Mouse (Mus musculus) layer of hippocampus, postnatal 14 days (tissue): ENCODE results near the gene Pkm. TPM values are rescaled to one million over a fixed set of nuclear protein-coding genes. Genes with fewer than 3 reads are reported as not detected.

Source experiments
- DNase-seq, 2 experiments: peaks; one replicate each; pipeline ENCODE4 v3.0.0; 2021 to 2022; ENCODE audit warnings: low spot score in 2 of 2, mixed read lengths in 1 of 2
- total RNA-seq, 2 experiments: library from RNA; stranded (reverse); gene quantifications; 2 replicates each; pipeline ENCODE4 v1.2.3; 2021

The Pkm gene
- total RNA-seq, 2 experiments from 2014 or later = 944 to 962 TPM

DNA sequence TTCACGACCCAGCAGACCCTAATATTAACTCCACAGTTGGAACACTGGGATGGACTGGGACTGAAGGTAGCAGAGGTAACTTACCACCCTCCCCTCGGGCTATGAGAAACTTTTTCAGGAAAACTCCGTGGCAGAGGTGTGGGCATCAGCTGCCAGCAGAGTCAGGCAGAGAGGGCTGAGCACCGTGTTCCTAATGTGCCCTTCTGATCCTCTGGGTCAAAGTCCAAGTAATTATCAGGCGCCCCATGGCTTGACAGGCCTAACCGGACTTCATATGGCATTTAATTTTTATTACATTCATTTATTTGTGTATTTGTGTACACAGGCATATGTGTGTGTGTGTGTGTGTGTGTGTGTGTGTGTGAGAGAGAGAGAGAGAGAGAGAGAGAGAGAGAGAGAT is 46.9 kb downstream of the Pkm start:
- DNase-seq = no peak

DNA sequence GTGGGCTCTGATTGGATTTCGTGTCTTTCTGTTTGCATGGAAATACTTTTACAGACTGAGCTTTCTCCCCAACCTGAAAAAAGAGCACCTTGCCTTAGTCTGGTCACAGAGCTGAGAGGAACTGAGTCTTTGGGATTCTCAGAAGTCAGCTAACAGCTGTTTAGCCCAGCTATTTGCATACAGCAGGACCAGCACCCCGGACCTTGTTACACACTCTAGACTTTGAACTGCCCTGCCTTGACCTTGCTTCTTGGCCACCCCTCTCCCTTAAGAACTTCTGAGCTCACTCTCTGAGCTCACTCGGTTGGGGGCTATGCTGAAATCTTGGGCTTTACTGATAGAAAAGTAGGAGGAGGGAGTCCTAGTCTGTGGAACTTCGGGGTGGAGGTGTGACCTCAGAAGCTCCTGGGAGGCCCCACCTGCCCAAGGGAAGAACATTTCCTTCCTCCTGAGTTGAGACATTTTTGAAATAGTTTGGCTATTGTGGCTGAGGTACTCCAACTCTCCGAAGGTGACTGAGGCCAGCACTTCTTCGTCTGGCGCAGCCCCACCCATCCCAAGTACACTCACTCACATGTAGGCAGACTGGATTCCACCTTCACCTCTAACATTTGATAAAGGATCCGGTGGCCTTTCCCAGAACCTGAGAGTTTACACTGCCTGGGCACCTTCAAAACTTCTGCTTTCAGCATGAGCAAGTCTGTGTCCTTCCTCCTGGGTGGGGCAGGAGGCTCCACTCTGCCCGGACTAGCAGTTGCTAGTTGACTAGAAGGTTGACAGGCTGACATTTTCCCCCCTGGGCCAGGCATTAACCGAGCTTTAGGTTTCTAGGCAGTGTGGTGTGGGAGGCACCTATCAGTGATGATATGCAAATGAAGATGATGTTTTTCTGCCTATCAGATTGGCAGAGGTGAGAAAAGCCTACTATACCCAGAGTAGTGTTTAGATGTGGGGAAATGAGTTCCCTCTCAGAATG is 51.0 kb downstream of the Pkm start:
- no peak for DNase-seq

DNA sequence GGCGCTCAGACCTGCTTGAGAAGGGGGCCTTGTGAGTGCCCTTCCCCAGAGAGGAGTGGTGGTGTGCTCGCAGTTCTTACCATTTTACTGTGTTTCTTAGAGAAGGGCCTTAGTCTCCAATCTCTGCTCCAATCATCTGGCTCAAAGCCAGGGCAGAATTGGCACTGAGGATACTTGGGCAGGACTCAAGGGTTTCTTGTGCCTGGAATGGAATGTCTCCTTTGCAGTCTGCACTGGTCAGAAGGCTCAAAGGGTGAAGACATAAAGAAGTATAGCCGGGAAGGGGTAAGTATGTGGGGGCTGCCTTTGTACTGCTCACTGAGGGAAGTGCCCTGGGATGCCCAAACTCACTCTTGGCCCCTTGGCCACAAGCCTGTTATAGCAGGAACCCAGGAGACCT is 53.1 kb downstream of the Pkm start:
- DNase-seq = no peak

DNA sequence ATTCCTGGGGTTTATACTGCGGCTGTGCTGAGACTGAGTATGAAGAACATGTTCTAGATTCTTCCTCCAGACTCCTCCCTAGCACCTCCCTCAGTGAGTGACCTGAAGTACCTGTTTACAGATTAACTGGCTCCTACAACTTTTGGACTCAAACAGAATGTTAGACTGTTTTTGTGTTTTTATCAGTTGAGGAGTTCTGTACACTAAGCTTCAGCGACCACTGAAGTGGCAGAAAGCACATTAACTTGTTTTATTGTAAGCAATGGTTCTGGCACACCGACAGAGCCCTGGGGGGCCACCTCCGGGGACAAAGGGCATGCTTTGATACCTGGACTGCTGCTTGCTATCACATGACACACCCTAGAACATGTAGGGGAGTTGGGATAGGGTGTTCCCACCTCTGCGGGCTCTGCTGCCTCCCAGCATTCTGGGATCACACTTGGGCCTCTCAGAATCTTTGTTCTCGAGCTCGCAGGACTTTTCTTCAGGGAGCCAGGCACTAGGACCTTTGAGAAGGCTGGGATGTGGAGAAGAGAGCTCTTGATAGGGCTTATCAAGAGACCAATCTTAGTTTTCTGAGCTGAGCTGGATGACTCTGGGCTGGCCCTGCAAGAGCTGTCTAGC is 60.2 kb downstream of the Pkm start:
- DNase-seq = no peak

DNA sequence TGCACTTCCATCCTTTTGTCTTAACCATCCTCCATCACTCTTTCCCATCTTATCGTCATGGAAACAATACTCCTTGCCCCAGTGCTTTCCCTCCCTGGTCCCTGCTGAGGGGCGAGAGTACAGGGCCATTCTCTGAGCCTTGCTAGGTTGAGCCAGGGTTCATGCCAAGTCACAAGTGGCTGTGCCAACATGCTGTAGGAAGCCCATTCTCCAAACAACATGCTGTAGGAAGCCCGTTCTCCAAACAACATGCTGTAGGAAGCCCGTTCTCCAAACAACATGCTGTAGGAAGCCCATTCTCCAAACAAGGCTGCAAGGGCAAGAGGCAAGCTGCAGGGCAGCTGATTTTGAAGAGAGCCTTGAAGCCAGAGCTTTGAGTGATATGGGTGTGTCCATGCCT is 62.1 kb downstream of the Pkm start:
- DNase-seq = no peak

DNA sequence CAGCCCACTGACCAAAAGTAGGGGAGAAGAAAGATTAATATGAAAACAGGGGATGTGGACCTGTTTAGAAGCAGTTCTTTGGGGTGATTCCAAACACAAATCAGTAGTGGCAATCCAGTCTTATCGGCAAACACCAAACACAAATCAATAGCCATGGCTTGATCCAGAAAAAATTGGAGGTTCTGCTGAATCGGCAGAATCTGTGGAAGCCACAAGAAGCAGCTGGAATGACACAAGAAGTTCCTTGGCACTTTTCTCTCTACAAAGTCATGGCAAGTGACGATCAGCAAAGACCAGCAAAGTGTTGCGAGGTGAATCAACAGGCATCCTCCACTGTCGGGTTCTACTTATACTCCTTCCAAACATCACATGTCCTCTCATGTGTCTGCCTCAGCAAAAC is 65.0 kb downstream of the Pkm start:
- DNase-seq = no peak

DNA sequence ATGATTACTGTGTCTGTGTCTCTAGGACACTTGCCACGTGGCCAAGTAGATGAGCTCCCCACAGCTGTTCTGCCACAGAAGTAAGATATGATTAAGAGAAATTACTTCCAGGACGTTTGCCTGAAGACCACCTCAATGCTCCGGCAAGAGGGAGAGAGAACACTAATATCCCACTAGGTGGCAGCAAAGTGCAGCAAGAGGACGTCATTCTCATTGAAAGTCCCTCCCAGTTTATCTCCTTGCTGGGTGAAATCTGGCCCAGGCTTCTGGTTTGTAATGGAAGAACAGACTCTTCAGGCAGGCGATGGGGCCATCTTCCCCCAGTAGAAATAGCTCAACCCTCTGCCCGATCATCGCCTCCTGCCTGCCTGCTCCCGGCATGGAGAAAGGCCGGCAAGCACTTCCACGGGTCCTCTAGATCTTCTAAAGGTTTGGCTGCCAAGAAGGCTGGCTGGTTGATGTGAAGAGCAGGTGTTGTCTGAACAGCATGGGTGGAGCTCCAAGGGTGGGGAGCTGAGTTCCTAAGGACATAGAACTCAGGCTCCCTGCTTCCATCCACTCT is 67.0 kb downstream of the Pkm start:
- DNase-seq = peak; percentile 78 to 87

DNA sequence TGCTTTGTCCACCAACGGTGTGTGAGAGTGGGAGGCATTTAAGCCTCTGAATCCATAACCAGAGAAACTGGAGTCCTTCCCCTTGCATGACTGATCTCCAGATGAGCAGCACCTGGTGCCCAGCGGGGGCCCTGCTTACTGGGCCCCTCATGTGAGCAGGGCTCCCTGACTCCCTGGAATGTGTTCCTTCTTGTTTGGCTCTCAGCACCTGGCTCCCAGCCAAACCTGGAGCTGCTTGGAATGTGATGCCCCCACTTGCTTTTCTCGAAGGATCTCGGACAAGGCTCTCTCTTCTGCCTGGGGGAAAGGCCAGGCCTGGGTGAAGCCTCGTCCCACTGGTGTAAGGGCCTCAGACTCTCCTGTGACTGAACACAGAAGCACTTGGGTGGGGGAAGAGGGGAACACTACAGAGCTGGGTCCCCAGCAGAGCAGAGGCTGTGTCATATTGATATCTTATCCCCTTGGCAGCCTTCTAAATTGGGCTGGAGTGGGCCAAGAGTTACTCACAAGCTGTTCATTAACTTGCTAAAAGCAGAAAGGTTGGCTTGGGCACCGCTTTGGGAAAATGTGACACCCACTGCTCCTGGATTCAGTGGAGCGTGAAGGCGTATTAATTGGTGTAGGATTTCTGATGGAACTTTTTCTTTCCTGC is 67.7 kb downstream of the Pkm start:
- DNase-seq = peak; percentile 41 to 74

DNA sequence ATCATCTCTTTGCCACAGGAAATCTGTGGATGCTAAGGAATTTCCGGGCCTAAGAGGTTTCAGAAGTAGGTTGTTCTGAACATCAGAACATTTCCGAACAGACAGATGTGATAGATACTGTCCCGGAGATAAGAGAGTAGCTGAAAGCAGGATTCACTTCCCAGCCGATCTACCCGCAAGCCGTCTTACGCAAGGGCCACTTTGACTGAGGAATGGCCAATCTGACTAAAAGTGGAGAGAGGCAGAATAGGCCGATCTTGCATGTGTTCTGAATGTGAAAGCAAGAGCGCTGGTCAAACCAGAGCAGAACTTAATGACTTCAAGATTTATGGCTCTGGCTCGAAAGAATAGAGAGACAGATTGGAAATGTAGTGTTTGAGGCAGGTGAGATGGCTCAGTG is 69.3 kb downstream of the Pkm start:
- no peak for DNase-seq

DNA sequence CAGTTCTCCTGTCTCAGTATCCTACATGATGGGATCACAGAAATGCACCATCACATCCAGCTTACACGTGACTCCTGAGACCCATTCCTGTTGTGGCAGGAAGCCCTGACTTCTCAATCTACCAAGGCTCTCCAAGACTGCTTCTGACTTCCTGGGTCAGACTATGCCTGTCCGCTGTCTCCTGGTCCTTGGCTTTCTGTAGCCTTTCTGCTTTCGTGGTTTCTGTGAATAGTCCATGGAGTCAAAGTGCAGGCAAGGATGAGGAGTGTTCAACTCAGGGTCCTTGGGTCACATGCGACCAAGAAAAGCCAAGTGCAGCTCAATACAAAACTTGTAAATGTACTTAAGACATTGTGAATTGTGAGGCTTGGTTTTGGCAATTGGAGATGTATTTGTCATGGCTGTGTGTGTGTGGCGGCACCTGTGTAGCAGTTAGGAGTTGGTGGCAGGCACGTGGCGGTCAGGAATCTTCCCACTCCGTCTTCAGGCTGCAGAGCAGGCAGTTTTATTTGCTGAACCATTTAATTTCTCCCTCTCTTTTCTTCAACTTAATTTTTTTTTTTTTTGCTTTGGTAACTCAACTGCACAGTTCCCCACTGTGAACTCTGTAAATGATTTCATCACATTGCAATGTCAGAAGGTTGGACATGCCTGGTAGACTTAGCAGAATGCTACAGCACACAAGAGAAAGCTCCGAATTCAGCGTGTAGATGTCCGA is 71.6 kb downstream of the Pkm start:
- DNase-seq = no peak

Other genes starting within 250 kb of the Pkm start
- 10 to 100 TPM; 91.1 to 93.3 TPM for gene Arih1, start 169.8 kb upstream of the Pkm start, total RNA-seq
- 10 to 100 TPM; 32.6 to 39.1 TPM for gene Hexa, start 116.8 kb upstream of the Pkm start, total RNA-seq
- gene Tmem202, start 116.5 kb upstream of the Pkm start, total RNA-seq = 1 to 10 TPM; 2.4 to 2.7 TPM
- 10 to 100 TPM; 26.7 to 33.8 TPM for gene Celf6, start 78.5 kb upstream of the Pkm start, total RNA-seq
- 100 to 1,000 TPM; 155 to 171 TPM for gene Parp6, start 39.1 kb upstream of the Pkm start, total RNA-seq
- gene Gramd2, start 23.8 kb downstream of the Pkm start, total RNA-seq = 1 to 10 TPM; 6.9 to 7.4 TPM
- 1 to 10 TPM; 6.3 to 8.7 TPM for gene Senp8, start 94.3 kb downstream of the Pkm start, total RNA-seq
- 10 to 100 TPM; 61.0 to 65.7 TPM for gene Myo9a, start 94.5 kb downstream of the Pkm start, total RNA-seq